Mouse (Mus musculus) heart, postnatal 10 days (tissue): ENCODE results near the gene Nlk. TPM values are rescaled to one million over a fixed set of nuclear protein-coding genes. Genes with fewer than 3 reads are reported as not detected.
"Not testable (repeated sequence)": the region's sequence is repeated elsewhere in the genome, so short reads cannot be mapped to it uniquely, and the experiment has no call there.

Source experiments
- DNase-seq, 2 experiments: peaks; one replicate each; pipeline ENCODE4 v3.0.0; 2021
- intact Hi-C: fragments of 180-260 bp; cut with DNase I; formaldehyde crosslinking; loops from one replicate; pipeline ENCODE4 v1.15.1; 2025
- total RNA-seq, 2 experiments: library from RNA; stranded (reverse); gene quantifications; 2 replicates each; pipeline ENCODE4 v1.2.3; 2021

The Nlk gene
- total RNA-seq, 2 experiments from 2014 or later, result 17.2 to 18.5 TPM

GRCm38 (mm10) chr11:78600051-78600450 is 97.1 kb downstream of the Nlk start:
- DNase-seq, result peak in 1 of 2 experiments; percentile 20
- intact Hi-C loops, result no loop called here

- intact Hi-C loops, result no loop called here
- no peak for DNase-seq
These were observed 98.3 kb downstream of the Nlk start for GRCm38 (mm10) chr11:78598763-78599415.

GRCm38 (mm10) chr11:78596750-78597149 is 100.4 kb downstream of the Nlk start:
- DNase-seq, result no peak
- intact Hi-C loops, result no loop called here

GRCm38 (mm10) chr11:78595773-78596172 is 101.4 kb downstream of the Nlk start:
- DNase-seq, result no peak
- intact Hi-C loops, result no loop called here

- no peak for DNase-seq
- intact Hi-C loops, result no loop called here
These were observed 102.8 kb downstream of the Nlk start for GRCm38 (mm10) chr11:78594271-78594964.

- intact Hi-C loops, result loop anchor here (2.0 kb wide), 1 partner anchor 239 kb away; the partner anchor contains the start of gene Lyrm9
These were observed 109.5 kb downstream of the Nlk start for GRCm38 (mm10) chr11:78587677-78588076.

GRCm38 (mm10) chr11:78586099-78586498 is 111.1 kb downstream of the Nlk start:
- DNase-seq, result no peak
- intact Hi-C loops, result no loop called here

More at GRCm38 (mm10) chr11:78587677-78588076, 109.5 kb downstream of the Nlk start:
- DNase-seq, result not testable (repeated sequence)

- intact Hi-C loops, result no loop called here
- no peak for DNase-seq
These were observed 114.3 kb downstream of the Nlk start for GRCm38 (mm10) chr11:78582848-78583247.

GRCm38 (mm10) chr11:78574975-78575374 is 122.2 kb downstream of the Nlk start:
- intact Hi-C loops, result no loop called here
- DNase-seq, result no peak

GRCm38 (mm10) chr11:78574536-78574935 is 122.6 kb downstream of the Nlk start:
- DNase-seq, result no peak
- intact Hi-C loops, result no loop called here

GRCm38 (mm10) chr11:78574031-78574430 is 123.1 kb downstream of the Nlk start:
- DNase-seq, intact Hi-C loops: not testable (repeated sequence)

GRCm38 (mm10) chr11:78571854-78572253 is 125.3 kb downstream of the Nlk start:
- intact Hi-C loops, result no loop called here
- no peak for DNase-seq

- intact Hi-C loops, result no loop called here
- DNase-seq, result no peak
These were observed 125.7 kb downstream of the Nlk start for GRCm38 (mm10) chr11:78571441-78571840.

GRCm38 (mm10) chr11:78569806-78570205 is 127.4 kb downstream of the Nlk start:
- intact Hi-C loops, result no loop called here
- no peak for DNase-seq

- intact Hi-C loops, result no loop called here
- DNase-seq, result no peak
These were observed 128.3 kb downstream of the Nlk start for GRCm38 (mm10) chr11:78568827-78569226.

GRCm38 (mm10) chr11:78567614-78568013 is 129.6 kb downstream of the Nlk start:
- no peak for DNase-seq
- intact Hi-C loops, result no loop called here

GRCm38 (mm10) chr11:78566775-78567174 is 130.4 kb downstream of the Nlk start:
- intact Hi-C loops, result no loop called here
- DNase-seq, result peak; percentile 44 to 51

GRCm38 (mm10) chr11:78560447-78560846 is 136.7 kb downstream of the Nlk start:
- DNase-seq, result peak; percentile 81 to 84
- intact Hi-C loops, result loop anchor here (1.0 kb wide), 1 partner anchor 268 kb away; no protein-coding TSS in a partner anchor

- no peak for DNase-seq
- intact Hi-C loops, result no loop called here
These were observed 139.9 kb downstream of the Nlk start for GRCm38 (mm10) chr11:78557241-78557640.

GRCm38 (mm10) chr11:78556070-78556469 is 141.1 kb downstream of the Nlk start:
- intact Hi-C loops, result no loop called here
- no peak for DNase-seq

- intact Hi-C loops, result no loop called here
- DNase-seq, result peak in 1 of 2 experiments; percentile 34
These were observed 141.6 kb downstream of the Nlk start for GRCm38 (mm10) chr11:78555623-78556022.

- intact Hi-C loops, result no loop called here
These were observed 146.1 kb downstream of the Nlk start for GRCm38 (mm10) chr11:78551059-78551398.

More at GRCm38 (mm10) chr11:78551059-78551398, 146.1 kb downstream of the Nlk start:
- DNase-seq, result no peak
